In the genomic region with DNA sequence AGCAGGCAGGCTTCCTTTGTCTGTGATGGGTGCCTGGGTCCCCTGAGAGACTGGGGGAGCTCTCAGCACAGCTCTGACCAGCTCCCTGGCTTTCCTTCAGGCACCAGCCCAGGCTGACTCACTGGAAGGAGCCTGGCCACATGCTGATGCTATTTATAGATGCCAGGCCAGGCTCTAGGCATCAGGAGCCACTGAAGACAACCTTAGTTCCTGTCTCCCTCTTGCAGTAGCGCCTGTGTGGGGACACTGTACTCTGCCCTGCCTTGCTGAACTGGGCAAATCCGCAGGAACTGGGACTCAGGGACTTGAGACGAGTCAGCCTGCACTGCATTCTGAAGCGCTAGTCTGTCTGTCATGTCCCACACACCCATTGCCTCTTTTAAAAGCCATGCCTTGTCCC, we compare ENCODE assay signal across 14 mouse cellular contexts. TPM values are rescaled to one million over a fixed set of nuclear protein-coding genes. Genes with fewer than 3 reads are reported as not detected.
DNase-seq lines count a peak whose midpoint lies in the region; ATAC-seq and TF ChIP-seq lines count a peak whose summit lies in the region.
"Had no signal": no experiment of that assay in that cellular context is flagged by ENCODE, and none has a peak within 500 bp of the region (broad histone marks: within the 10 kb centered on the region; RNA-seq: fewer than 3 reads in every experiment).

No protein-coding gene starts in this region.

- TF ChIP-seq EP300 in heart, adult 2 months (IDR thresholded peaks at IDR 0.05; ENCODE audit: insufficient read depth, low read depth, low read length) = no peak

- peak overlapping the region; percentile 31; the same call in 1 of the 2 replicates for H3K27ac ChIP-seq in heart, adult 2 months
- H3K27ac ChIP-seq: limb, embryonic 13.5 days; neural tube, embryonic 15.5 days; stomach, embryonic 15.5 days had no signal

- TF ChIP-seq CTCF in heart, adult 2 months (IDR thresholded peaks at IDR 0.05) = no peak

- no peak overlapping the region for H3K9ac ChIP-seq in heart, adult 2 months (ENCODE audit: low read depth, low read length)
- H3K9ac ChIP-seq: limb, embryonic 13.5 days; neural tube, embryonic 15.5 days; stomach, embryonic 15.5 days had no signal

- 26% methylated on average over 4 of the region's 4 CpGs for WGBS in heart, adult 2 months

- H3K36me3 ChIP-seq in heart, adult 2 months (ENCODE audit: control insufficient read depth, insufficient read depth, low read length) = no peaks in the 10 kb centered on the region
- H3K36me3 ChIP-seq: stomach, embryonic 15.5 days had no signal

- no peak overlapping the region for H3K4me3 ChIP-seq in heart, adult 2 months
- H3K4me3 ChIP-seq: limb, embryonic 13.5 days; neural tube, embryonic 15.5 days; stomach, embryonic 15.5 days had no signal

- no peak for ATAC-seq in monocyte, adult 5-6 weeks (replicated peaks; ENCODE audit: insufficient number of reproducible peaks, low FRiP score, low TSS enrichment, poor library complexity, severe bottlenecking)
- ATAC-seq: activated CD4-positive, CD25-positive, alpha-beta regulatory T cell, adult 4 months had no signal

- peaks cover 4% of the 10 kb centered on the region; the same call in 1 of the 2 replicates for H3K27me3 ChIP-seq in heart, adult 2 months (ENCODE audit: control insufficient read depth, insufficient read depth, low read length)

- peaks cover 2% of the 10 kb centered on the region; the same call in 1 of the 2 replicates for H3K4me1 ChIP-seq in heart, adult 2 months (ENCODE audit: control insufficient read depth, insufficient read depth, low read length)

- intact Hi-C loops in heart, adult 2 months (cut with DNase I) = no loop called here

- no peaks in the 10 kb centered on the region for H3K79me2 ChIP-seq in heart, adult 2 months (replicated peaks; ENCODE audit: control insufficient read depth, insufficient read depth, low read length)

- no peak for TF ChIP-seq POLR2A in heart, adult 2 months (IDR thresholded peaks at IDR 0.05; ENCODE audit: insufficient read depth, low read depth, low read length)

- DNase-seq in frontal cortex, postnatal 36 days (ENCODE audit: low spot score in 2 of 2) = peak; percentile 40 to 44
- no peak for DNase-seq in frontal cortex, postnatal 25 days (ENCODE audit: low spot score in 2 of 2)
- DNase-seq in 416B (ENCODE audit: low read depth) = peak; percentile 55
- peak; percentile 79 for DNase-seq in cerebellum, adult 11 months
- peak; percentile 43 to 57 for DNase-seq in heart, adult 2 months
- DNase-seq in spleen, postnatal 4 days (ENCODE audit: low spot score in 2 of 2) = no peak
- DNase-seq in lung, postnatal 14 days = no peak
- DNase-seq: lung, postnatal 4 days had no signal

RNA-seq across cellular contexts. Expression of a gene that starts 1.9 kb away (rescaled TPM):
- total RNA-seq in heart, adult 2 months (2021) = not detected
- polyA plus RNA-seq in heart, adult 2 months (2012; rRNA removed) = 0.04 and 0.06 TPM in 2 replicates
- total RNA-seq in monocyte, adult 5-6 weeks (2017) = 0.38 TPM in 1 of 3 replicates, not detected in the others
- polyA plus RNA-seq: gonadal fat pad, adult 2 months had no signal

RNA-seq across cellular contexts. Expression of a gene that starts 9.9 kb away (rescaled TPM):
- total RNA-seq in heart, adult 2 months (2021) = 10 to 100 TPM; 13.9 to 14.4 TPM
- 20.5 and 21.9 TPM in 2 replicates for polyA plus RNA-seq in heart, adult 2 months (2012; rRNA removed)
- total RNA-seq in monocyte, adult 5-6 weeks (2017) = 4.5 to 9.9 TPM (median 7.3 TPM) in 3 replicates

RNA-seq across cellular contexts. Expression of a gene that starts 12.6 kb away (rescaled TPM):
- under 1 TPM; 0.50 to 0.63 TPM for total RNA-seq in heart, adult 2 months (2021)
- 0.68 and 1.1 TPM in 2 replicates for polyA plus RNA-seq in heart, adult 2 months (2012; rRNA removed)
- total RNA-seq in monocyte, adult 5-6 weeks (2017) = 0.10 TPM in 1 of 3 replicates, not detected in the others
- polyA plus RNA-seq: activated CD4-positive, CD25-positive, alpha-beta regulatory T cell, adult 4 months had no signal

RNA-seq across cellular contexts. Expression of a gene that starts 32.6 kb away (rescaled TPM):
- 10 to 100 TPM; 84.5 to 90.1 TPM for total RNA-seq in heart, adult 2 months (2021)
- 158 and 161 TPM in 2 replicates for polyA plus RNA-seq in heart, adult 2 months (2012; rRNA removed)
- total RNA-seq in monocyte, adult 5-6 weeks (2017) = 27.8 to 50.9 TPM (median 31.5 TPM) in 3 replicates

RNA-seq across cellular contexts. Expression of a gene that starts 42.5 kb away (rescaled TPM):
- total RNA-seq in heart, adult 2 months (2021) = 10 to 100 TPM; 11.3 to 15.5 TPM
- 15.2 and 17.0 TPM in 2 replicates for polyA plus RNA-seq in heart, adult 2 months (2012; rRNA removed)
- total RNA-seq in monocyte, adult 5-6 weeks (2017) = 2.5 to 3.6 TPM (median 2.8 TPM) in 3 replicates

Comparison
In these comparisons a context has a peak if more than half of its experiments do, and no peak if none do; other contexts are left out.
1. DNase-seq: peak in frontal cortex, postnatal 36 days (2 of 2), 416B (single experiment), cerebellum, adult 11 months (single experiment) and heart, adult 2 months (2 of 2); none in frontal cortex, postnatal 25 days (0 of 2), spleen, postnatal 4 days (0 of 2) and lung, postnatal 14 days (single experiment).